Mouse (Mus musculus) midbrain, postnatal 0 days (tissue): Measurements from ENCODE around the gene Jag1. TPM values are rescaled to one million over a fixed set of nuclear protein-coding genes. Genes with fewer than 3 reads are reported as not detected.

Experiments
- ATAC-seq: fragments of 200-750 bp; cut with Nextera tagmentation; 2 replicates; pipeline ENCODE4 v1.8.0; 2017; ENCODE audit warnings: moderate number of reproducible peaks, mild to moderate bottlenecking, moderate TSS enrichment, moderate library complexity; ENCODE audit not compliant: low FRiP score
- DNase-seq: peaks from one replicate; pipeline ENCODE4 v3.0.0-alpha.2; 2015; ENCODE audit warnings: low spot score
- H3K27ac ChIP-seq: fragments of 300-500 bp; sonication (generic); 2 replicates; pipeline ENCODE4 v1.5.1; 2014; ENCODE audit warnings: low read depth, mild to moderate bottlenecking, low read length, mixed read lengths
- H3K27me3 ChIP-seq: fragments of 300-500 bp; sonication (generic); 2 replicates; pipeline ENCODE4 v1.6.1; 2014; ENCODE audit warnings: low read length, control low read depth, mixed read lengths; ENCODE audit not compliant: insufficient read depth
- H3K36me3 ChIP-seq: fragments of 300-500 bp; sonication (generic); 2 replicates; pipeline ENCODE4 v1.6.1; 2014; ENCODE audit warnings: low read length, control low read depth, mixed read lengths; ENCODE audit not compliant: insufficient read depth
- H3K4me1 ChIP-seq: fragments of 300-500 bp; sonication (generic); 2 replicates; pipeline ENCODE4 v1.6.1; 2014; ENCODE audit warnings: mild to moderate bottlenecking, control low read depth, antibody characterized with exemption, low read length, mixed read lengths; ENCODE audit not compliant: insufficient read depth
- H3K4me2 ChIP-seq: fragments of 300-500 bp; sonication (generic); 2 replicates; pipeline ENCODE4 v1.6.1; 2014; ENCODE audit warnings: low read depth, mild to moderate bottlenecking, low read length, mixed read lengths; ENCODE audit not compliant: poor library complexity, severe bottlenecking
- H3K4me3 ChIP-seq: fragments of 300-500 bp; sonication (generic); 2 replicates; pipeline ENCODE4 v1.5.1; 2014; ENCODE audit warnings: low read depth, mild to moderate bottlenecking, low read length, moderate library complexity
- H3K9ac ChIP-seq: fragments of 300-500 bp; sonication (generic); replicated peaks from 2 replicates; pipeline ENCODE4 v1.6.1; 2014; ENCODE audit warnings: mild to moderate bottlenecking, low read length, moderate library complexity, mixed read lengths; ENCODE audit not compliant: poor library complexity, severe bottlenecking
- H3K9me3 ChIP-seq: fragments of 300-500 bp; sonication (generic); 2 replicates; pipeline ENCODE4 v1.6.1; 2016; ENCODE audit warnings: low read length, control low read depth
- CTCF ChIP-seq: IDR thresholded peaks from 2 replicates; pipeline ENCODE4 v1.5.1; 2016; ENCODE audit warnings: antibody characterized with exemption, mild to moderate bottlenecking
- WGBS: fragments of 180-500 bp; shearing (Covaris S2); extraction: QIAGEN DNeasy Blood & Tissue Kit; methylation state at CpG from one replicate; pipeline ENCODE4 v1.1.7; 2014; 5-methylcytosine and 5-hydroxymethylcytosine counted together
- polyA plus RNA-seq: library from polyadenylated mRNA; unstranded; fragments of >200 nt; fragmentation: Nextera tagmentation; extraction: Ambion mirVana; gene quantifications from 2 replicates; pipeline ENCODE4 v1.2.1, GENCODE M21; 2015
- total RNA-seq: library from RNA; depleted of rRNA; stranded (reverse); fragments of >200 nt; gene quantifications from 2 replicates; pipeline ENCODE4 v1.2.3, GENCODE M21; 2014

The Jag1 gene
- total and polyA plus RNA-seq, 2 experiments from 2014 or later = 4.3 to 8.7 TPM

DNA sequence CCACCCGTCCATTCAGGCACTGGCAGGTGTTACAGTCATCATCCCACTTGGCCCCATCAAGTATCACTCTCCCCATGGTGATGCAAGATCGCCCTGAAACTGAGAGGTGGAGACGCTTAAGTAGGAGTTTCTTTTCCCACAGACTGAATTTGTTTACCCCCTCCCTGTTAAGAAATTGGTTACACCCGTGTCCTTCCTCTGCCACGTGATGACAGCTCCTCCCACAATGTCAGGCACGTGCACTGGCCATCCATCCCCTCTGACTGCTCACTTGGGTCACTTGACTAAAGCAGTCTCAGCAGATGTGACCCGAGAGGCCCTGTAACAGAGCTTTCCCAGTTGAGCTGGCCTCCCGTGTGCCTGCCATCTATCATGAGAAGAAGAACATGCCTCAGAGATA, 31.2 kb downstream of the Jag1 start:
- WGBS = 86% methylated on average over 8 of the region's 8 CpGs
- ATAC-seq (no peak), DNase-seq (no peak)
- H3K4me1 ChIP-seq = no peaks in the 10 kb centered on the region
- no peak overlapping the region for H3K9ac ChIP-seq
- no peak overlapping the region for H3K4me3 ChIP-seq
- TF ChIP-seq CTCF = no peak
- no peaks in the 10 kb centered on the region for H3K27me3 ChIP-seq
- no peak overlapping the region for H3K4me2 ChIP-seq
- H3K9me3 ChIP-seq = no peaks in the 10 kb centered on the region
- H3K27ac ChIP-seq = no peak overlapping the region
- H3K36me3 ChIP-seq = peaks cover 5% of the 10 kb centered on the region; the same call in 1 of the 2 replicates

GRCm38 (mm10) chr2:137082896-137083620, 33.4 kb downstream of the Jag1 start:
- H3K9ac ChIP-seq = no peak overlapping the region
- no peak overlapping the region for H3K27ac ChIP-seq
- H3K4me2 ChIP-seq = no peak overlapping the region
- H3K36me3 ChIP-seq = peaks cover 2% of the 10 kb centered on the region; the same call in 1 of the 2 replicates
- no peaks in the 10 kb centered on the region for H3K9me3 ChIP-seq
- ATAC-seq (peak; percentile 57; the same call in 1 of the 2 replicates), DNase-seq (peak; percentile 67)
- TF ChIP-seq CTCF = no peak
- no peaks in the 10 kb centered on the region for H3K27me3 ChIP-seq
- 77% methylated on average over 24 of the region's 24 CpGs for WGBS
- no peaks in the 10 kb centered on the region for H3K4me1 ChIP-seq
- no peak overlapping the region for H3K4me3 ChIP-seq

DNA sequence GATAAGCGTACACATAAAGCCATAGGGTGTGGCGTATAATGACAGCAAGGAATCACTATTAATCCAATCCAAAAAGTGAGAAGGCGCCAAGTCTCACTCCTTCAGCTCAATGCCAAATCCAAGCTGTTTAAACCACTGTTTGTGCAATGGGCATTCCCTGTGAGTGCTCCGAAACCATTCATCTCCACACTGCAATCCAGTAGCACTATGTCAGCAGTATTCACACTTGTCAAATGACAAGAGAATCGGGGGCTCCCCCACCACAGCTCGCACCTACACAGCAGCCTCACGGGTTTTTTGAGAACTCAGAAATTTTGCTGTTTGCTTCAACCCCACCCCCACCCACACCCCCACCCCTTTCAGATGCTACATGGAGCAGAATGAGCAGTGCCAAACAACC, 35.4 kb downstream of the Jag1 start:
- peaks cover 2% of the 10 kb centered on the region; the same call in 1 of the 2 replicates for H3K36me3 ChIP-seq
- H3K9me3 ChIP-seq = no peaks in the 10 kb centered on the region
- DNase-seq (no peak), ATAC-seq (no peak)
- no peak for TF ChIP-seq CTCF
- H3K4me2 ChIP-seq = no peak overlapping the region
- H3K9ac ChIP-seq = no peak overlapping the region
- WGBS = 83% methylated on average over 7 of the region's 7 CpGs
- H3K27ac ChIP-seq = no peak overlapping the region
- no peaks in the 10 kb centered on the region for H3K27me3 ChIP-seq
- no peak overlapping the region for H3K4me3 ChIP-seq
- no peaks in the 10 kb centered on the region for H3K4me1 ChIP-seq

- TF ChIP-seq CTCF = no peak
- H3K4me2 ChIP-seq = no peak overlapping the region
- H3K36me3 ChIP-seq = no peaks in the 10 kb centered on the region
- no peaks in the 10 kb centered on the region for H3K27me3 ChIP-seq
- no peak overlapping the region for H3K4me3 ChIP-seq
- H3K9me3 ChIP-seq = no peaks in the 10 kb centered on the region
- no peak for DNase-seq
- ATAC-seq = no peak
- H3K27ac ChIP-seq = no peak overlapping the region
- H3K4me1 ChIP-seq = no peaks in the 10 kb centered on the region
- 80% methylated on average over 6 of the region's 6 CpGs for WGBS
- H3K9ac ChIP-seq = no peak overlapping the region
Measured at GRCm38 (mm10) chr2:137080468-137080867, 36.0 kb downstream of the Jag1 start.

- Histone ChIP-seq H3K4me2 (no peak overlapping the region), H3K4me1 (no peaks in the 10 kb centered on the region), H3K36me3 (no peaks in the 10 kb centered on the region), H3K9me3 (no peaks in the 10 kb centered on the region), H3K27ac (no peak overlapping the region), H3K9ac (no peak overlapping the region), H3K4me3 (no peak overlapping the region), H3K27me3 (no peaks in the 10 kb centered on the region)
- DNase-seq = no peak
- TF ChIP-seq CTCF = no peak
- ATAC-seq = no peak
- WGBS = 29% methylated on average over 10 of the region's 10 CpGs
Measured at GRCm38 (mm10) chr2:137079721-137080320, 36.6 kb downstream of the Jag1 start.

GRCm38 (mm10) chr2:137078771-137079170, 37.7 kb downstream of the Jag1 start:
- whole genome bisulfite sequencing = 74% methylated on average over 4 of the region's 4 CpGs
- no peak overlapping the region for H3K27ac ChIP-seq
- no peak for TF ChIP-seq CTCF
- no peak overlapping the region for H3K4me2 ChIP-seq
- H3K4me1 ChIP-seq = peaks cover 2% of the 10 kb centered on the region; the same call in 1 of the 2 replicates
- no peak for ATAC-seq
- H3K9me3 ChIP-seq = no peaks in the 10 kb centered on the region
- DNase-seq = no peak
- H3K9ac ChIP-seq = no peak overlapping the region
- no peaks in the 10 kb centered on the region for H3K27me3 ChIP-seq
- no peak overlapping the region for H3K4me3 ChIP-seq
- H3K36me3 ChIP-seq = no peaks in the 10 kb centered on the region
